Mouse (Mus musculus) heart, adult 18-20 months (tissue): ENCODE measurements around the gene Cer1. TPM values are rescaled to one million over a fixed set of nuclear protein-coding genes. Genes with fewer than 3 reads are reported as not detected.

ENCODE experiments used
- DNase-seq, 2 experiments: peaks; one replicate each; pipeline ENCODE4 v3.0.0; 2021 to 2022; ENCODE audit warnings: mixed read lengths in 1 of 2
- long read RNA-seq, 2 experiments: library from polyadenylated mRNA; stranded (forward); transcript quantifications; one replicate each; pipeline ENCODE4 v2.0.0; 2021
- total RNA-seq, 2 experiments: library from RNA; stranded (reverse); gene quantifications; 2 replicates each; pipeline ENCODE4 v1.2.3; 2021

Cer1 gene
- total RNA-seq, result not detected
- long read RNA-seq, experiment 1, result 0 reads
- long read RNA-seq, experiment 2, result 0 reads

DNA sequence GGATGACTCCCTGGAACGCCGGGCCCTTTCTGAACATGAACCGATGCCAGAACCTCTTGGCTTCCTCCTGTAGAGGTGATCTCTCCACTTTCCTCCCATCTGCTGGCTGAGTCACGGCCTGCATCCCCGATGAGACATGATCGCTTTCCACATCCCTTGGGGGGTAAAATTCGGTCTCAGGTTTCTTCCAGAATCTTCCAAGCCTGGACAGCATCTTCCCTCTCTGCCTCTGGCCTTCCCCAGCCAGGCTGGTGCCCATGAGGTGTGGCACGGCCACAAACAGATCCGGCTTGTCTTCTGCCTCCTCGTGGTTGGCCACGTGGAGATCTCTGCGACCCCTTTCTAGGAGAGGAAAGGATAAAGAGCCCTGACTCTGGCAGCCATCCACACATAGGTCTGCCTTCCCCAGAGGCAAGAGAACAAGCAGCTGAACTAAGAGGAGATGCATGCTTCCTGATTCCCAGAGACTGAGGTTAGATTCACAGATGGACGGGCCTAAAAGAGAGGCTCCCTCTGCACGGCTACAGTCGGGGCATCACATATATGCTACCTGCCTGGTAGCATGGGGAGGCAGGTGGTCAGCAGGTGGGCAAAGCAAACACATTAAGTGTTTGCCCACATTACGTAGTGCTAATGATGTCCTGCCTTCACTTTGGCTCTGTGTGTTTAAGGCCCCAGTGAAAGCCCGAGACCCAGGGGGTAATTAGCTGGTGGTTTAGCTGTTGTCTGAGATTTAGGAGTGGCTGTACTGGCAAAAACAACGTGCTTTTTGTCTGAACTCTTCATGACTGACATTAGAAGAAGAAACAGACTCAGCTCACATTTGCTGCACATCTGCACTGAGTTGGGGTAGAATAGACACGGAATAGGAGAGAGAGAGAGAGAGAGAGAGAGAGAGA lies at the start of gene Cer1:
Cer1 (minus strand) TSS at position 513 of the 899 bp plus-strand sequence.
- DNase-seq, result peak in 1 of 2 experiments; percentile 1

DNA sequence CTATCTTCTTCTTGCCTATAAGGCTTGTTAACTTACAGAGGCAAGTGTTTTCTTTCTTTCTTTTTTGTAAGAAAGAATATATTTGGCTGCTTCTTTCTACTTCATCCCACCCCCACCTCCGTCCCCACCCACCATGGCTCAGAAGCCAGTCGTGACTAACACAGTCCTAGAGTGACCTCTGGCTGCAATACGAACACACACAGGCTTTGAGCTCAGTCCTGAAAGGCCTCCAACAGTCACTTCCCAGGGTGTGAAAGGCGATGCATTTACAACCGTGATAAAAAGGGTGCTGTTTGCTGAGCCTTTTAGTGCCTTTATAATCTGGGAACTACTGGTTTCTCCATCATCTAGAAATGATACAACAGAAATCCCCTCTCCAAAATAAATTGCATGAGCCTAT lies 49.4 kb upstream of the Cer1 start:
- peak; percentile 31 to 44 for DNase-seq

GRCm38 (mm10) chr4:82933698-82934210 lies 48.8 kb upstream of the Cer1 start:
- peak; percentile 39 to 87 for DNase-seq

DNA sequence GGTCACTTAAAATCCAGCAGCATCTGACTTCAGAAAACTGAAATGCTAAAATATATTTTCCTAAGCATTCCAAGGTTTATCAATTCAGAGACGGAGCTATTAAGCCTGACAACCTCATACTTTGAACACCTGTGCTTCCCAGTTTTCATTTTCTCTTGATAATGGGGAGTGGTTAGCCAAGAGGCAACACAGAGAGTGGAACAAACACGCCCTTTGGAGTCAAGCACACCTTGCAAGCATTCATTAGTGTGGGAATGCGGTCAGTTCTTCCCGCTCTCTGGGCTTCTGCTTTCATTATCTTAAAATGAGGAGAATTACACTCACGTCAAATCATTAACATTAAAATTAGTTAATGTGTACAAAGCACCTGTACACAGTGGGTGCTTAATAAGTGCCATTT lies 45.1 kb upstream of the Cer1 start:
- DNase-seq, result no peak

DNA sequence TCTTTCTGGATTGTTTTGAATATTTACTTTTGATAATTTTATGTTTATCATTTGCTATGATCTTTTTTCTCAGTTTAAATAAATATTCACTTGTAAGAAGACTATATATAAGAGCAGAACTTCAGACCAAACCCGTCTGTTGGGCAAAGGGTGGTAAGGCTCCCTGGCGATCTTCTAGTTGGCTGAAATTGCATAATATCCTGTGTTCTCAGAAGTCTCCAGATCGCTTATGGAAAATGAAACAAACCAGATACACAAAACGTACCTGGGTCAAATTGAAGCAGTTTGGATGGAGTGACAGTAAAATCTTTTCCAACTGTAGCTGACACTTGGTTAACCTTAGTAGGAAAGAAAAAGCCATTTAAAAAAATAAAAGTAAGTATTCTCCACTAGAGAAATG lies 37.0 kb upstream of the Cer1 start:
- no peak for DNase-seq

DNA sequence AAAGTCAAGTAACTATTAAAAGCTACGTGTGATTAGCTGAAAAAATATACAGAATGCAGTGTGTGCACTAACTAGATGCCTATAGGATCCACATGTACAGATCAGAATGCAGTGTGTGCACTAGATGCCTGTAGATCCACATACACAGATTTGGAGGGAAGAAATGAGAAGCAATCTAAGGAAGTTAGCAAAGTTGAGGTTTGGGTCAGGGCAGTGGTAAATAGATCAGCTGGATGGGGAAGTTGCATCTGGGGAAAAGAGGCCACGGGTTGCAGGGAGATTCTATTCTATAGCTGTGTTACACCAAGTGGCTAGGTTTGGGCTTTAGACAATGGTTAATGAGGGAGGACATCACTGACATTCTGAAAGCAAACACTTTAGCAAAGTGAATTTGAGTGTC lies 33.7 kb upstream of the Cer1 start:
- DNase-seq, result no peak

DNA sequence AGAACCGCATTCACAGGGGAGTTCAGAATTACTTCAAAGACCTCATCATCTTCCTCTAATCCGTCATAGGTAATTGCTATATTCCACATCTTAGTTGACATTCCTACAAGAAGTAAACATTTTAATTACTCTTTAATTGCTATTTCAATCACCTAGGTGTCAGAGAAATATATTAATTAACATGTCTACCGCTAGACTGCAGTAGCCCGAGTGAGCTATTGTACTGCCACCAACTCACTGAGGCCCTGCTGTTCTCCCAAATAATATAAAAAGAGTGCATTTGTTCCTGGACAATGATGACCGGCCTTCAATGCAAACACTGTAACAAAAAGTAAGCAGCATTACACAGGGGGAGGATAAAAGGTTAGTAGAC lies 31.7 kb upstream of the Cer1 start:
- no peak for DNase-seq

GRCm38 (mm10) chr4:82916003-82916677 lies 31.2 kb upstream of the Cer1 start:
- DNase-seq, result peak in 1 of 2 experiments; percentile 11

GRCm38 (mm10) chr4:82915576-82915975 lies 30.6 kb upstream of the Cer1 start:
- DNase-seq, result peak; percentile 6 to 23

DNA sequence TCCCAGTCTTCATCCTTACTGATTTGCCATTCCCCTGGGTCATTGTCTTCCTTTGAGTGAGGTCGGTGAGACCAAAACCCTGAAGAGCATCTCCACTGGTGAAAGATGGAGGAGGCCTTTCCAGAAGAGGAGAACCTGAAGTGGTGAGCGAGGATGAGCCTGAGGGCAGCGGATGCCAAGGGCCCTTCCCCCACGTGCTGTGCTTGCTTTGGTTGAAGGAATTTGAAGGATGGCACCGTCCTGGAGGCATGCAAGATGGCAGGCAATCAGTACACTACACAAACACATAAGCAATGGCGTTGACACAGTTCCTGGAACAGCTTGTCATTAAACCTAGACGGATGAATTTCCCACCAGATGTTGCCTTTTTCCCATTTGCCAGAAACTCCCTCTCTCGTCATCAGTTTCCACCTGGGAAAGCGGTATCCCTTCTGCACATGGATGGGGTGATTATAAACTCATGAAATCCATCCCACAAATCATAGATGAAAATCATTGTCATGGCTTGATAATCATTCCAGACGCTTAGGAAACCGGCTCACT lies 29.7 kb upstream of the Cer1 start:
- no peak for DNase-seq

DNA sequence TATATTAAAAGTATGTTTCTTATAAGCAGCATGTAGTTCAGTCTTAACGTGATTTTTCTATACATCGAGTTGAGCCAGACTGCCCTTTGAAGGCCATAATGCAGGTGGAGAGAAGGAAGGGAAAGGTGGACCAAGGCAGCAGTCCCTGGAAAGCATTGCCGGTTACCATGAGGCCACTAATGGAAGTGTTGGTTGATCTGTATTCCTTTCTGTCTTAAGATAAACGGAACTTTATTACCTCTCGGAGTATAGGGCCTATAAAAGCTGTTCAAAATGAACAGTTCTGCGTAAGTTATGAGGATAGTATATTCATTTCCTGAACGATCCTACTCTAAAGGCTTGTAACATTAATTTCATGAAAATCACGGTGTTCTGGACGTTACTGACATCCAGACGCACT lies 10.3 kb upstream of the Cer1 start:
- no peak for DNase-seq

- DNase-seq, result no peak
These were observed 7.3 kb upstream of the Cer1 start for GRCm38 (mm10) chr4:82892247-82892646.

GRCm38 (mm10) chr4:82891566-82891965 lies 6.6 kb upstream of the Cer1 start:
- no peak for DNase-seq

DNA sequence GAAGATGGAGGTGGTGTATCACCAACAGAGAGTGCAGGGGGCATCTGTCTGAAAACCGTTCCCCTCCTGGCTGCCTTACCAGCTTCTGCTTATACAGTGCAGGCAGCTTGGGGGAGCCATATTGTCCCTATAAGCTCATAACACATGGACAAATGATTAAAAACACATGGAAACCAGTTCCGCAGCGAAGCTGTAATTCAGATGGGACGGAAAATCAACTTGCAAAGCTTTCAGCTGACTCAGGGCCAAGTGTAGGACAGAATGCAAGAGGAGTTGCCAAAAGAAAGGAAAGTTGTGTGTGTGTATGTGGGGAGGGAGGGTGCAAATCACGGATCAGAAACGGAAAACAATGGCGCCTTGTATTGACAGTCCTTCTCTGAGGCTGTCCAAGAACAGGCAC lies 6.1 kb upstream of the Cer1 start:
- no peak for DNase-seq

GRCm38 (mm10) chr4:82890585-82890984 lies 5.6 kb upstream of the Cer1 start:
- no peak for DNase-seq

DNA sequence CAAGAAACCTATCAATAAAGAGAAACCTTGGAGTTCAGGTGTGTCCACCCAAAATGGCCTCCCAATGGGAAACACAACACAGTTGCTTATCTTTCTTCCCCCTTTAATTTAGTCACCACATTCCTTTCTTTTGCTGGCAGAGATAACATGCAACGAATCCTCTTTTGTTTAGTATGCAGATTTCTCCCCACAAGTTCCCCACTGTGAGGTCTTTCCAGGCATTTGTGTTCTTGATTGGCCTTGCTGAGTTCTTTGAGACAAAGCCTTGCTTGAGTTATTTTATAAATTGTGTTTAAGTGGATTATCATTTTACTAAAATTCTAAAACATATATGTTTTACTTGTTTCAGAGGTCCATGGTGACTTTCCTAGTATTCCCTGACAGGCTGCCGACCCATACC lies 1.2 kb upstream of the Cer1 start:
- no peak for DNase-seq

DNA sequence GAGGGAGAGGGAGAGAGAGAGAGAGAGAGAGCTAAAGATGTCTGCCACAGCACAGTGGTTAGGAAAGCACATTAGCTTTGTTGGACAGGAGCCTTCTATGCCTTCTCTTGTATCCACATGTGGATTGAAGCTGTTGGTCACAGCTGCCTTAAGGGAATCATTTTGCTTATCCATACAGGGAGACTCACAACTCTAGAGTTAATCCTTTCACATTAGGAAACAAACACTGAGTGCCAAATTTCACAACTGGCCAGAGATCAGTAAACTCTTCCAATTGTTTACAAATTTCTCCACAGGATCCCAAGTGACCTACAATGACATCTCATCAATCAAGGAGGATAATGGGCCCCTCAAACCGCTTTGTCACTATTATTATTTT lies 576 bp upstream of the Cer1 start:
- no peak for DNase-seq

- no peak for DNase-seq
These were observed 2.4 kb downstream of the Cer1 start for GRCm38 (mm10) chr4:82882500-82882899.

DNA sequence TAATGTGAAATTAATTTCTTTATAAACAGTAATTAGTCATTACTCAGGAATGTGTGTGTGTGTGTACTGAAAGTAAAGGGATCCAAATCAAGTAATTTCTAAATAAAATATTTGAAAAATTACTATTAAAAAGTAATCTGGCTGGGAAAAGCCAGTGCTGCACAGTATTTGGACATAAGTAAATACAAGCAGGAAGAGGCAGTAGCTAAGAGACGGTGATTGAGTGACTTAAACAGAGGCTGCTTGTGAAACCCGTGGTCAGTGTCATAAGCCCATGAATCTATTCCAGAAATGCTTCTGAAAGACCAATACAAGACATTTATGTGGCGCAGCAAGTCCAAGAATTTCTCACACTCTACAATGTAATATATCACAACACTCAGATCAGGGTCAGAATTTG lies 3.6 kb downstream of the Cer1 start:
- DNase-seq, result no peak

- no peak for DNase-seq
These were observed 4.7 kb downstream of the Cer1 start for GRCm38 (mm10) chr4:82880243-82880642.

DNA sequence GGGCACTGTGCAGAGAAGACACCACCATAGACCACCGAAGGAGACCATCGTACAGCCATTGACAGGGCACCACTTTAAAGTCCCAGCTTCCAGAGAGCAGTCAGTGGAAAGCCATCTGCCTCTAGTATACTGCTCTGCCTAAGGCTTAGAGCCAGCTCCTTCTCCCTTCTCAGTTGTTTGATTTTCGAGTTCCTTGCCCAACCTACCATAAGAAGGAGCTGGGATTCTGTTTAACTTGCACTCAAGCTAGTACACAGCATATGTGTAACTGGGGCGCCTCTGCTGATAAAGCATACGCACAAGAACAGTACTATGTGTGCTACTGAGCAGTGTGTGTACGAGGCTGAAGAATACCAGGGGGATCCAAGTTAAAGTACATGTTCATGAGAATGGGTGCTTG lies 5.8 kb downstream of the Cer1 start:
- DNase-seq, result no peak

- DNase-seq, result no peak
These were observed 8.3 kb downstream of the Cer1 start for GRCm38 (mm10) chr4:82876656-82877055.

- DNase-seq, result no peak
These were observed 9.4 kb downstream of the Cer1 start for GRCm38 (mm10) chr4:82875532-82875931.
